Mouse (Mus musculus) kidney, postnatal 25 days (tissue): ENCODE results near the gene Mtmr6.
A peak's percentile ranks its signal among the peaks of the same experiment; 100 is the strongest.

Experiments
- DNase-seq, 2 experiments: peaks; one replicate each; pipeline ENCODE4 v3.0.0; 2021; ENCODE audit warnings: mixed read lengths in 2 of 2

Mtmr6 gene

DNA sequence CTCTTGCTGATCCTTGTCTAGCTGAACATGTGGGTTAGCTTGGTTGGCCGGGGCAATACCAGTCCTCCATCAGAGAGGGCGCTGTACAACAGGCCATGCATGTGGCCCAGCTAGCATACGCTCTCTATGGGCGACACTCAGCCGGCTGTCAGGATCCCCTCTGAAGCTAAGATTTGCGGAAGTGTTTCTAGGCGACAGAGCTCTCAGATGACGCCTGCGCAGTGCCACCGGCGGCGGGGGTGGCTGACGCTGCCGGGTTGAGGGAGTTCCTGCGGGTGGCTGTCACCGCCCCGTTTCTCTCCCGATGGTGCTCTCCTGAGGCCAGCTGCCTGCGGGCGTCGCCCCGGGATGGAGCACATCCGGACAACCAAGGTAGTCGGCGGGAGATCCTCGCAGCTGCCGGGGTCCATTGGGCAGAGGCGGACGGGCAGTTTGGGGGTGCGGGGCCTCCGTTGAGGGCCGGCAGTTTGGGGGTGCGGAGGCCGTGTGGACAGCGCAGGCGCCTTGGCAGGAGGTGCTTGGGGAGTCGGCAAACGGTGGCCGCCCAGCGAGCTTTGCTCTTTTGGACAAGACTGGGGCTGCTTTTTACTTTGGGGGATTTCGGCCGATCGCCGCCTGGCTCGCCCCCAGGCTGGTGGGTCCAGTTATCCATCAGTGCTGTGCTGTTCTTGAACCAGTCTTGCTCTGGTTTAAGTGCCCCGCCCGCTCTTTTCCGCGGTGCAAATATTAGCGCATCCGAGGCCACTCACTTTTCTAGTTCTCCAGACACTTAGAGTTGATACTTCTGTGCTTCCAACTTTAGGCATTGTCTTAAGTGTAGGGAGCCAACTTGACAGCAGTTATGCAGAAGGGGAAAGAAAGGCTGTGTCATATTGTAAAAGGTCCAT, at the start of gene Mtmr6:
TSS of gene Mtmr6 (plus strand) at position 239 of the 887 bp plus-strand sequence.
- DNase-seq: peak; percentile 95 to 97

DNA sequence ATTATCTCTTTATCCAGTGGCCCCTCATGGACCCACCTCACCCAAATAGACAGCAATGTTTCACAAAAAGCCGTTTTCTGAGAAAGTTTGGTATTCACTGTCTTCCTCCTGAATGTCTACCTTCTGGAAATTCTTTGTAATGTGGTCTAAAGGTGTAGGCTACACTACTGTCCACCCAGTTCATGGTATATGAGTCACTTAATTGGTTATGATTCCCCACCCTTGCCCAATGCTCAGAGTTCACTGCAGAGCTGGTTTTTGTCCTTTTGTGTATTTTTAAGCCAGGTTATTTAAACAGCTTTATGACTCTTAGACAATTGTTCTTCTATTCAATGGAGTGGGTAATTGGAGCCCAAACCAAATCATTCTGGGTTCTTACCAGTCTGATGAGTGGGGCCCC, 48.9 kb upstream of the Mtmr6 start:
- no peak for DNase-seq

DNA sequence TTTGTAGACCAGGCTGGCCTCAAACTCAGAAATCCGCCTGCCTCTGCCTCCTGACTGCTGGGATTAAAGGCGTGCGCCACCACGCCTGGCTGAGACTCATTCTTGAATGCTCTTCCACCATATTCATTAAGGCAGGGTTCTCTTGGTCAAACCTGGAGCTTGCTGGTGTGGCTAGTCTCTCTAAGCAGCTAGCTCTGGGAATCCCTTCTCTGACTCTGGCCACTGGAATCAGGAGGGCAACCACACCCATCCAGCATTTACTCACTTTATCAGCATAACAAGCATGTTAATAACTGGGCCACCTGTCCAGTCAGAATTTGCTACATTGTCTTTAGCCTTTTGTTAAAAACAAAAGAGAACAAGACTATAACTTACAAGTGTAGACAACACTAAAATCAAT, 47.4 kb upstream of the Mtmr6 start:
- no peak for DNase-seq

DNA sequence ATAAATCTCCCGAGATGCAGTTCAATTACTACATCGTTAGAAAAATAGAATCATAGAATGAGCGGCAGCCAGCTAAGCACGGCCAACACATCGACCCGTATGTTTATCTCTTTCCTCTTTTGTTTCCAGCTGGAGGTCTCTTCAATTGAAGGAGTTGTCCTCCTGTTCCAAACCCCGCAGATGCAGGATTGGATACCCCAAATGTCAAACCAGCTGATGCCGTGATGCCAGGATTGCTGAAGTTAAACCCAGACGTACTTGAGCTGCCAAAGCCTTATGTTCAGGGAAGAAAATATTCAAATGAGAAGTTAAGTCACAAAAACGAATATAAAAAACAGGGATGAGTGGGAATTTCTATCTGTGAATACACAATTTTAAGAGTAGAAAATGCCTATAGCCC, 45.1 kb upstream of the Mtmr6 start:
- DNase-seq: no peak

DNA sequence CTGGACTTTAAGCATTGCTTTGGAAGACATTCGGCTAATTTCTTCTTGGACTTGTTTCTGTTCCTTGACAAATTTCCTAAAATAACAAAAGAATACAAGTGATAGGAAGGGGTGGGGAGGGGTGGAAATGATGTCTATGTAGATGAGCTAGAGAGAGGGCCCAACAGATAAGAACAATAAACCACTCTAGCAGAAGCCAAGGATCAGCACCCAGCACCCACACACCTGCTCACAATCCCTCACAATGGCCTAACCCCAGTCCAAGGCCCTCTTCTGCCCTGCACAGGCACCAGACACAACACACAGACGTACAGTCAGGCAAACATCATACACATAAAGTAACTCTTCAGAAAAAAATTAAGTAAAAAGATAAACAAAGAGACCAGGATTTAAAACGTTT, 26.5 kb upstream of the Mtmr6 start:
- no peak for DNase-seq

DNA sequence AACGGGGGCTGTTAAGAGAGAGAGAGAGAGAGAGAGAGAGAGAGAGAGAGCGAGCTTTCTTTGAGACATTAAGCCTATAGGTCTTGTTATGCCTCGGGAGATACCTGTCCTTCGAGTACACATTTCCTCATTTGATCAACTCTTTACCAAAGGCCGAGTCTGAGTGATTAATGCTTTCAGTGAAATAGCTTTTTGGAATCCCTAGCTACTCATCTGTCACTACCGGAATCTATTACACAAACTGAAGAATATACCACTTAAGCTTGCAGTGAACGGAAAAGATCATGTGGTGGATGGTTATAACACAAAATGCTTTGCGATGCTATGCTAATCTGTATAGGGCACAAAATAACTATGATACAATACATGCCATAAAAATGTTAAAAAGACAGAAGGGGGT, 14.7 kb upstream of the Mtmr6 start:
- DNase-seq: no peak

DNA sequence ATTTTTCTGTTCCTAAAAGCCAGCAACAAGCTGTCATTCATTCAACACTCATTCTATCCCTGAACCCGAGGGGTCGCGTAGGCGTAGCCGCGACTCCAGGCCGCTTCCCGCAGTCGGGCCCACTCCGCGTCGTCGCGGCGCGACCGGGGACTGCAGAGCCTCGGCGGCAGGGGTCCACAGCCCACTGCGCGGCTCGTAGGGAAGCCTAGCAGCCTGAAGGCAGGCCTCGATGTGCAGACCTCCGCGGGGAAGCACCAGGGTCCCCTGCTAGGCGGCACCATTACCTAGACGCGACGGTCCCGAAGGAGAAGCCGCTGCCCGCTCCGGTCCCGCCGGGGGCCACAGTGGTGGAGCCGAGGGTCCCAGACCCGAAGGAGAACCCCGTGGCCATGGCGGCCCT, 14.1 kb upstream of the Mtmr6 start:
- DNase-seq: no peak

DNA sequence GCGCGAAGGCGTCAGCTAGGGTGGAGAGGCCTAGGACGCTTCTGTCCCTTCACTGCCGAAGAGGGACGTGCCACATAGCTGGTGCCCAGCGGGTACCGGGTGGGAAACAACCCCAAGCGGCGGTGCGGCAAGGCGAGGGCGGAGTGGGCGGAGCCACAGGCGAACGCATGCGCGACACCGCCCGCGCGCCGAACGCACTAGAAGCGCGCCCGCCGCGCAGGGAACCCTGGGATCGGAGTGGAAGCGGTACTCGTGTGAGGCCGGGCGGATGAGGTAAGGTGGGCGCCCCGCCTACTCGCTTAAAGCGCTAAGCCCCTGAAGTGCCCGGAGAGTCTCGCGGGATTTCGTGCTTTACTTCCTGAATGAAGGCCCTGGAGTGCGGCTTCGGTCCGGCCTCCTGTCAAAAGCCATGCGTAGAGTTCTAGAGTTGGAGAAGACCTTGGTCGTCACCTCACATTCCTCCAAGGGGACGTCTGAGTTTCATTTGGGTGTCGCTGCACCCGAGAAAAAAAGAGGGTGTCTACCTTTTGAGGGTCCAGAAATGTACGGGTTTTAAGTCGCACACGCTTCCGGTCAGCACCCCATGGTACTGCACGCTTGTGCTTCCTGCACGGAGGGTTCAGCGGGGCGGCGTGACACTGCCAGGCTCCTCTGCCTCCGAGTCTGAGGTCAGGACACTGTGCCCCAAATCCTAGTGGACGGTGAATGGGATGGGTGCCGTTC, 13.6 kb upstream of the Mtmr6 start, which contains the start of the genes Nupl1 and Gm49336:
TSS of gene Nupl1 (minus strand) at position 151 of the 723 bp plus-strand sequence.
TSS of gene Gm49336 (minus strand) at position 227 of the 723 bp plus-strand sequence.
- peak; percentile 99 to 100 for DNase-seq

DNA sequence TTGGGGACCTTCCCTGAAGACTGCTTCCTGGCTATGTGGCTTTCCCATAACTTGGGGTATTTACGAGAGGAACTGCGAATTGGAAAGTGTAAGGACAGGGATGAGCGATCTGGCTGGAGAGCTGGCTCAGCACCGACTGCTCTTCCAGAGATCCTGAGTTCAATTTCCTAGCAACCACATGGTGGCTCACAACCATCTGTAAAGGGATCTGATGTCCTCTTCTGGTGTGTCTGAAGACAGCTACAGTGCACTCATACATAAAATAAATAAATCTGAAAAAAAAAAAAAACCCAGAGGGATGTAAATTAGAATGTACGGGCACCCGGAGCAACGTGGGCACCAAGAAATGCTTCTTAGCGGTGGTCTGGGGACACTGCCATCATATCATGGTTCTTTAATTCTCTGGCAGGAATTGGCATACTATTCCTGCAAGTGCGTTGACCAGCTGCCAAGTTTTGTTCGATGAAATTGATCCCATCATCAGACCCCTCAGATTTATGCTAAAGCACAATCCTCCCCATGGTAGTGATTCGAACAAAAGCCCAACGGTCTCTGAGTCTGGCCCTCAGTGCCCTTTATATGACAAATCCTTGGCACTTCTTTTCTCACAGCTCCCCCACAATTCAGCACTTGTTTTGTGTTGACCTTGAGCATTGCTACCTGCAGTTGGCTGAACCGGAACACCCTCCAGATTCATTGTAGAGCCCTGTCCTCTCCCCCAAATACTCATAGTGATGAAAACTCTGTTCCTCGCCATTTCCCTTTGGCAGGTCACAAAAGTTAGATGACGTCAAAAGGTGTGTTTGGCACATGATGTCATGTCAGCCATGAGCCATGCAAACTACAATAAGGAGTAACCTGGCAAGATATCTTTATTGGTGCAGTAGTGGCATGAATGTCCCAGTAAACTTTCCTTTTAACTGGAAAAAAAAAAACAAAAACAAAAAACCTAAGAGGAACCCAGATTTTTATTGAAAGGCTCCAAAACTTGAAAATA, 12.7 kb upstream of the Mtmr6 start:
- peak in 1 of 2 experiments; percentile 9 for DNase-seq

DNA sequence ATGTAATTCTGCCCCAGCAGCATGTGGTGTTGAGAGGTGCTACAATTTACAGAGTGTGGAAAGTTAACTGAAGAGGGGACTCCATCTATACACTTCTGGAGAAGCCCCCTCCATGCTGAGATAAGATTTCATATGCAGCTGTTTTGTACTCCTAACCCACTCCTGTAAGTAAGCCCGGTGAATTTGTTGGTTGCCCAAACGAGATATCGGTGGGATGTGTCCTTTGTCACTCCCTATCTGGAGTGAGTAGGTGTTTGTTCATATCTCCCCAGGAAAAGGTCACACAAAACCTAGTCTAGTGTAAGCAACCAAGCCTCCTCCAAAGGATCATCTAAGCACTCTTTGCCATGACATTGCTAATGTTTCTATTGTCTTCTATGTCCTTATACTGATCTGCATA, 11.6 kb upstream of the Mtmr6 start:
- DNase-seq: no peak

DNA sequence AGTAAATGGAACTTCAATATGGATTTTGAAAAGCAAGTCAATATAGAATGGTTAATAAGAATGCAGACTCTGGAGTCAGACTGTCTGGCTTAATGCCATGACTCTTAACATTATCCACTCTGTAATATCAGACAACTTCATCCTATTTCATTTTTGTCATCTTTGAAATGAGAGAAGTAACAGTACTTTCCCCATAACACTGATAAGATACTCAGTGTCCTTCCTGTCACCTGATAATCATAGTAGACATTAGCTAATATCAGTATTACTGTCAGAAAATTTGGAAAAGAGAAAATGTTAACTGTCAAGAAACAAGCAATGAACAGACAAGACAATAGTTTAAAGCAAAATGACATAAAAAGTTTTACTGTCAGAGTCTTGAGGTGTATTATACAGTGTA, 10.3 kb upstream of the Mtmr6 start:
- no peak for DNase-seq

DNA sequence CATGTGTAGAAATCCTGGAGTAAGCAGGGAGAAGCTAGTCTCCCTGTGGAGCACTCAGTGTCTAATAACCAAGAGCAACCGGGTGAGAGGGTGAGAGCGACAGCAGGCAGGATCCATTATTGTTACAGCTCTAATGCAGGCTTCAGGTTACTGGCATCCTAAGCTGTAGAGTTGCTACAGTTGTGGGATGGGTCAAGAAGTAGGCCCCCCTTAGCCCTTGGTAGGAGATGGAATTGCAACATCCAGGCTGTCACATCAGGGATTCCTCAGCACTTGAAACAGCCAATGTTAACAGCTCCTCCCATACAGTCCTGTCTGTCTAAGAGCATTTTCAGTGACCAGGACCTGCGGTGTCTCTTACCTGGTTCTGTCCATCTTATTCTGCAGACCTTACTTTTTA, 8.7 kb upstream of the Mtmr6 start:
- DNase-seq: no peak

DNA sequence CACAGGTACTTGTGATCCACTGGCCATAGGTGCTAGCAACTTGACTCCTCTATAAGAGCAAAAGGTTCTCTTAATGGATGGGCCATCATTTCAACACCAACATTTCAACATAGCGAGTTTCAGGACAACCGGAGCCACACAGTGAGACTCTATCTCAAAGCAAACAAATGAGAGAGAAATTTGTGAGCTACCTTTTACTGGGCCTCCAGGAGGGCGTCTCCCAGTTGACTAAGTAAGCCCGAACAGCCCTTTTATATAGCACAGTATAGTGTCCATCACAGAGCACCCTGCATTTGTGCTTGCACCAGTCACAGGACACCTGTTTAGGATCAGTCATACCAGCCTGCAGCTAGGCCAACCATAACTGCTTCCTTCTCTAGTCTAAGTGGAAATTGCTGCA, 7.9 kb upstream of the Mtmr6 start:
- DNase-seq: no peak

DNA sequence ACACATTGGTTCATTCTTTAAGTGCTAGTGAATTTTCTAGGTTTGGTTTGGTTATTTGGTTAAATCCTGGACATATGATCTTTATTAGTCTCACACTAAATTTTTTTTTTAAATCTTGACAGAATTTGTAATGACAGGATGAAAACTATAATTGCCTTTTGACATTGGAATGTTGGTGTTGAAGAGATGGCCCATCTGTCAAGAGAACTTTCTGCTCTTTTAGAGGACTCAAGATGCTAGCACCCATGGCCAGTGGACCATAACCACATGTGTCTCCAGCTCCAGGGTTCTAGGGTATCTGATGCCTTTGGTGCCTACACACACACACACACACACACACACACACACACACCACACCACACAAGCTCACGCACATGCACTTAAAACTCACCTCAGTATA, 7.2 kb upstream of the Mtmr6 start:
- no peak for DNase-seq

DNA sequence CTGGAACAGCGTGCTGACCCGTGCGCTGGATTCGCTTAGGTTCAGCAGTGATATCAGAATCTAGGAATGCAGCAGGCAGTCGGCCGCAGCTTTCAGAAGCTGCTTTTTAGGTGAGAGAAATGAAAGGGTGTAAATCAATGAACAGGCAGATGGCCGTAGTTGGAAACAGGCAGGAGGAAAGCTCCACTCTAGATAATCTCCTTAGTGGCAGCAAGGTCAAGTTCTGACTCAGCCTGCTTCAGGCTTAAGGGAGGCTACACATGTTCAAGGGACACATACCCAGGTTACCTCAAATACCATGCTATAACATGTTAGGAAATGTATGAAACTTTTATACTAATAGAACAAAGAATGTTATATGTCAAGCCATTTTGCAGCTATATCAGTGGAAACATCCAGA, 2.7 kb upstream of the Mtmr6 start:
- no peak for DNase-seq

DNA sequence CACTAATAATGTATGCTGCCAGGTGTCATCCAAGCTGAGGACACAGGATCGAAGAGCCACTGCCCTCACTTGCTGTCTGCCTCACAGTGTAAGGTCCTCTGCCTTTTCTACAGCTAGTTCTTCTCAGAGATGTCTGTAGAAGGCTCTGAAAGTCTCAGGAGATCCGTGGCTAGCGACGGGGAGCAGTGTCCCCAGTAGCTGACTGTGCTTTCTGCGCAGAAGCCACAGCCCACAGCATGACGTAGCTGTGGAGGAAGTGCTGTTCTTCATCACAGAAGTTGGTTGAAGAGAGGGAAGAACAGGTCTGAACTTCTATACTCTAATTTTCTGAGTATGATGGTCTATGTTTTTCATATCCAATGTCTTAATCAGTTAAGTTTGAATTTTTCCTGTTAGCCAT, 4.3 kb downstream of the Mtmr6 start:
- peak in 1 of 2 experiments; percentile 32 for DNase-seq

DNA sequence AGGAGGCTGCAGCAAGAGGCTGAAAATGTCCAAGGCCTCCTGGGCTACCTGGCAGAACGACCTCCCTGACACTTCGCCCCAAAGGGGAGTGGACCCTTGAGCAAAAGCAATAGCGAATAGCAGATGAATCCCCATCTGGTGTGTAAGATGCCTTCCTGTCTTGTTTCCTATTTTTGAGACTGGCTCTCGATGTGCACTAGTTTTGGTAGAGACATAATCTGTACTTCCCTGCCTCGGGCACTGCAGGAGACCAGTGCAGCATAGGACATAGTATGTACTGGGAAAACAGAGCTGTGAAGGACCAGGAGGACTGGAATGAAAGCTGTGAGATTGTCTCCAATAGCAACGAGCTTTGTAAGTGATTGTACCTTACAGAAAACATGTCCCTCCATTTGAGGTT, 8.3 kb downstream of the Mtmr6 start:
- no peak for DNase-seq

DNA sequence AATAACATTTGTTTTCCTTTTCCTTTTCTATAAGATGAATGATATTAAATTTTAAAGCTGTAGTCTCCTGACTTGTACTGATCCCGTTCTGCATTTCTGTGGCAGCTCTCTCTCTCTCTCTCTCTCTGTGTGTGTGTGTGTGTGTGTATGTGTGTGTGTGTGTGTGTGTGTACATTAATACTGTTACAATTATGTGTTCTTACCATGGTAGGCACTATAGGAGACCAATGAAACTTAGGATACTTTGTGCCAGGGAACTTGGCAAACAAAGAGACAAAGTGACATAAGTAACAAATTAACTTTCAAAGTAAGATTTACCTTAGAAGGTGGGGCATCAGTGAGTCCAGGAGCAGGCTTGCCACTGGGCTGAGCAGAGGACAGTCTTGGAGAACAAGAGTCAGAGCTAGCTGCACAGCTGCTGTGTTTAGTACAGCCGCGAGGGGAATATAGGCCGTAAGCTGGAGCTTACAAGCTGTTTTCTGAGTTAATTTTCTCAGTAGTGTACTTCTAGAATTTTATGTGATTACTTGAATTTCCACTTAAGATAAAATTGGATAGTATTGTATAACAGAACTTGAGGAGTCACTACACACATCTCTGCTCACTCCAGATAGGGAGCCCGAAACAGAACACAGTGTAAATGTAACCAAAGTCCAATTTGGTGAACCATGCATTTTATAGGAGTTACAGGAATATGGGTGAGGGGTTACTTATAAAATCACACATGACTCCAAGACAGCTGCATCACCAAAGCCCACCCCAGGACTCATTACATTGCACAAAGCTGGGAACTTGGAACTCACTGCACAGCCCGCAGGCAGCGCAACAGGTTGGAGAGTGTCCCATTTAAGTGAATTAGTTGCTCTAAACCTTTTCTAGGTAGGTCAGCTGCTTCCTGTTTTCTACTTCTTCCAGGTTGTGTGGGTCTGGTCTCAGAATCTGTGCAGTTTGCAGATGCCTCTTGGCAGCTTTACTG, 10.6 kb downstream of the Mtmr6 start:
- peak; percentile 14 to 61 for DNase-seq

DNA sequence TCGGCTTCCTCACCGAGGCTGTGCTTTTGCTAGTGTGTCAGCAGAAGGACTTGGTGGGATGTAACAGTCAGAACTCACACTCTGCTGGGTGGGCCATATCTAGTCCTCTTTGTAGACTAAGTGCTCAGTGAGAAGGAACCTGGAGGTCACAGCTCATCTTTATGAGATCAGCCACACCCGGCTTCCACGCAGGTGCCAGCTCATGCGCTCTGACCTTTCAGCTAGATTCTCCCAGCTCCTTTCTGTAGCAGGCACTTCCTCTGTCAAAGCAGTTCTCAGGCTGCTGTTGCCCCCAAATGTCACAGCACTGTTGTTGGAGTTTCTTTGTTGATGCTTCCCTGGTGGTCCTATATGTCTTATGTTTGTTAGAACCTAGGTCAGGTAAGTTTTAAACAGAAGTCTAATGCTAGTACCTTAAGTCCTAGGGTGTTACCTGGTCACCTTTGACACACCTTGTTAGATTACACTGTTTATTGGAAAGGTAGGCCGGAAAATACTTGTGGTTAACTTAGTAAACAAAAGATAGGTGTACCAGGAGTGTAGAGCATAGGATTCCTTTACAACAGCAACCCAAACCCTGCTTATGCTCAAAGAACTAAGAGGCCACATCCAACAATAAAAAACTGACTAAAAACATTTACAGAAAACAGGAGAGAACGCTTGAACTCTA, 21.3 kb downstream of the Mtmr6 start:
- DNase-seq: no peak

DNA sequence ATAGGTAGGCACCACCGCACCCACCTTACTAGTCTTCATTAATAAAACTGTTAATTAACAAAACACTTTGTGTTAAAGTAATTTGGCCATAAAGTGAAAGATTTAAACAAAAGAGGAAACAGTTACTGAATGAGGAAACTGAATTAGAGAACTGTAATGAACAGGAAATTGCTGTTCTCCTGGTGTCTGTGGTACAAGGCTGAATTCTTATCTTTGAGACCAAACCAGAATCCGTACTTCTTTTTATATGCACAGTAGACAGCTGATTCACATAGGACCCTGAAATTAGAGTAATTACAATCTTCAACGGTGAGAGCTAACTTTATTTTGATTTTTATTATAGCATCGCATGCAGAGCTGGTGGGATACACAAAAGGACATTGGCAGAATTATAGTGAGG, 25.3 kb downstream of the Mtmr6 start:
- DNase-seq: no peak

DNA sequence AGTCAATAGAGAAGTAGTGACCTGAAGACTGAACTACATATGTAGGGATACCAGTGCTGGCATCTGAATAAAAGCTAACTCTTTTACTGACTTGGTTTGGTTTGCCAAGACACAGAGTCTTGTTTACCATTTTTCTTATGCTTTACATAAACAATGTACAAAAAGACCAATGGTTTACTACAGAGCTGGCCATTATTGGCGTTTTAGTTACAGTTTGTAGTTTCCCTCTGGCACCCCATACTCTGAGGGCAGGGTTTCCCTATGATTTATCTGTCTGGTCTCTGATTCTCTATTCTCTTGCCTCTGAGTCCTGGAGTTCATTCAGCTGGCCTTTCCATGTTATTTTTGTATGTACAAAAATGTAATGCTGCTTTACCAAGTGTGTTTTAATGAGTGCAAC, 30.5 kb downstream of the Mtmr6 start:
- DNase-seq: no peak
